Mouse (Mus musculus): ENCODE data around the gene Sys1.

DNA sequence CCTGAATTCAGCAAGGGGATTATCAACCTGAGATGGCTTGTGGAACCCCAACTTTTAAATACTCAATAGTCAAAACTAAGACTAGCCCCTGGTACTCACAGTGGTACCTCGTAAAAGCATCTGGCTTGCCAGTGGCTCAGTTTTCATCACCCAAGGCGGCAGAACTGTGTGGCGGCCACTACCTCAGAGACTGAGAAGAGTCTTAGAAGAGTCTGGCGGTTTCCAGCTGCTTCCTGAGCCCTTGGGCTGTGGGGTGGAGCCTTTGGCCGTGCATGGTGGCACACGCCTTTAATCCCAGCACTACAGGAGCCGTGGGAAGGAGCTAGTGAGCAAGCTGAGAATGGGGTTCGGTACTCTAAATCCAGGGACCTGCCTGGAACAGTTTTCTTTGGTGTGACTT lies 65.5 kb downstream of the Sys1 start:
- TF ChIP-seq POLR2A (IDR thresholded peaks at IDR 0.05; ENCODE audit: insufficient read depth, low read depth, low read length), result no peak
- no peak for TF ChIP-seq CTCF (IDR thresholded peaks at IDR 0.05; ENCODE audit: insufficient read depth, low read depth, low read length)

All from olfactory bulb, adult 2 months (tissue).